In genomic region chr6:31771916-31772315, GRCm38 (mm10) we compare ENCODE assay signal across 28 mouse cellular contexts.
"Had no signal": no experiment of that assay in that cellular context is flagged by ENCODE, and none has a peak within 500 bp of the region (broad histone marks: within the 10 kb centered on the region; RNA-seq: fewer than 3 reads in every experiment).

No protein-coding gene starts in this region.

- H3K4me3 ChIP-seq: heart, embryonic 12.5 days; heart, embryonic 13.5 days; heart, embryonic 15.5 days; hindbrain, embryonic 10.5 days; hindbrain, embryonic 12.5 days; hindbrain, embryonic 13.5 days; hindbrain, embryonic 15.5 days; intestine, embryonic 15.5 days; kidney, embryonic 15.5 days; left cerebral cortex, adult 2 months had no signal

- H3K27ac ChIP-seq: heart, embryonic 13.5 days; heart, embryonic 15.5 days; hindbrain, embryonic 10.5 days; hindbrain, embryonic 12.5 days; hindbrain, embryonic 13.5 days; hindbrain, embryonic 14.5 days; hindbrain, embryonic 15.5 days; hindbrain, postnatal 0 days; intestine, embryonic 15.5 days; kidney, embryonic 15.5 days; kidney, postnatal 0 days; left cerebral cortex, adult 2 months had no signal

- DNase-seq: heart, postnatal 10 days; heart, postnatal 14 days; heart, postnatal 36 days; heart, postnatal 4 days; kidney, adult 11 months; kidney, adult 18-20 months; kidney, adult 2 months; kidney, adult 8-10 months; kidney, adult 9 months; kidney, postnatal 10 days; kidney, postnatal 14 days; kidney, postnatal 25 days; kidney, postnatal 36 days; layer of hippocampus, adult 9-11 months; layer of hippocampus, postnatal 36 days had no signal
